Mouse (Mus musculus) hindbrain, postnatal 0 days (tissue): ENCODE data around the gene Clint1. TPM values are rescaled to one million over a fixed set of nuclear protein-coding genes. Genes with fewer than 3 reads are reported as not detected.
A peak's percentile ranks its signal among the peaks of the same experiment; 100 is the strongest.

Experiments used
- ATAC-seq: fragments of 200-750 bp; cut with Nextera tagmentation; 2 replicates; pipeline ENCODE4 v1.8.0; 2017; ENCODE audit warnings: mild to moderate bottlenecking, moderate TSS enrichment, moderate library complexity
- DNase-seq: peaks from one replicate; pipeline ENCODE4 v3.0.0-alpha.2; 2015; ENCODE audit warnings: low spot score
- H3K27ac ChIP-seq: fragments of 300-500 bp; sonication (generic); 2 replicates; pipeline ENCODE4 v1.5.1; 2014; ENCODE audit warnings: mild to moderate bottlenecking
- H3K27me3 ChIP-seq: fragments of 300-500 bp; sonication (generic); 2 replicates; pipeline ENCODE4 v1.6.1; 2014; ENCODE audit warnings: low read length, mixed read lengths; ENCODE audit not compliant: insufficient read depth
- H3K36me3 ChIP-seq: fragments of 300-500 bp; sonication (generic); 2 replicates; pipeline ENCODE4 v1.6.1; 2014; ENCODE audit warnings: low read length, mixed read lengths; ENCODE audit not compliant: insufficient read depth
- H3K4me1 ChIP-seq: fragments of 300-500 bp; sonication (generic); 2 replicates; pipeline ENCODE4 v1.6.1; 2014; ENCODE audit warnings: antibody characterized with exemption, low read length, mixed read lengths; ENCODE audit not compliant: insufficient read depth
- H3K4me2 ChIP-seq: fragments of 300-500 bp; sonication (generic); 2 replicates; pipeline ENCODE4 v1.6.1; 2014; ENCODE audit warnings: low read depth, mild to moderate bottlenecking, low read length, moderate library complexity, mixed read lengths
- H3K4me3 ChIP-seq: fragments of 300-500 bp; sonication (generic); 2 replicates; pipeline ENCODE4 v1.5.1; 2014; ENCODE audit warnings: low read length
- H3K9ac ChIP-seq: fragments of 300-500 bp; sonication (generic); replicated peaks from 2 replicates; pipeline ENCODE4 v1.6.1; 2014; ENCODE audit warnings: mild to moderate bottlenecking, low read length, moderate library complexity, mixed read lengths
- H3K9me3 ChIP-seq: fragments of 300-500 bp; sonication (generic); 2 replicates; pipeline ENCODE4 v1.6.1; 2016; ENCODE audit warnings: low read length, mixed read lengths
- CTCF ChIP-seq: IDR thresholded peaks from 2 replicates; pipeline ENCODE4 v1.5.1; 2016; ENCODE audit warnings: antibody characterized with exemption, control low read depth, low read depth
- WGBS: fragments of 180-500 bp; shearing (Covaris S2); extraction: QIAGEN DNeasy Blood & Tissue Kit; methylation state at CpG from one replicate; pipeline ENCODE4 v1.1.7; 2014; 5-methylcytosine and 5-hydroxymethylcytosine counted together
- polyA plus RNA-seq: library from polyadenylated mRNA; unstranded; fragments of >200 nt; fragmentation: Nextera tagmentation; extraction: Ambion mirVana; gene quantifications from 2 replicates; pipeline ENCODE4 v1.2.1, GENCODE M21; 2015
- total RNA-seq: library from RNA; depleted of rRNA; stranded (reverse); fragments of >200 nt; gene quantifications from 2 replicates; pipeline ENCODE4 v1.2.3, GENCODE M21; 2014

Clint1 gene
- total and polyA plus RNA-seq, 2 experiments from 2014 or later = 30.4 to 31.0 TPM

GRCm38 (mm10) chr11:45881026-45881682 lies 29.3 kb downstream of the Clint1 start:
- peak; percentile 70; the same call in 1 of the 2 replicates for ATAC-seq
- Histone ChIP-seq H3K36me3 (peaks cover 5% of the 10 kb centered on the region; the same call in 1 of the 2 replicates), H3K4me2 (peak overlapping the region; percentile 11), H3K4me3 (no peak overlapping the region), H3K27ac (no peak overlapping the region), H3K27me3 (no peaks in the 10 kb centered on the region), H3K9me3 (no peaks in the 10 kb centered on the region), H3K9ac (no peak overlapping the region), H3K4me1 (no peaks in the 10 kb centered on the region)
- peak; percentile 85 for DNase-seq
- peak; percentile 64 for TF ChIP-seq CTCF
- 30% methylated on average over 6 of the region's 6 CpGs for WGBS

- H3K4me3 ChIP-seq = no peak overlapping the region
- H3K36me3 ChIP-seq = peaks cover 9% of the 10 kb centered on the region; the same call in 1 of the 2 replicates
- H3K4me2 ChIP-seq = no peak overlapping the region
- ATAC-seq (no peak), DNase-seq (peak; percentile 53)
- no peaks in the 10 kb centered on the region for H3K9me3 ChIP-seq
- no peaks in the 10 kb centered on the region for H3K4me1 ChIP-seq
- 0 out of 2 replicates have a peak overlapping the region, but pooled peaks have one; percentile 20 for H3K27ac ChIP-seq
- no peak for TF ChIP-seq CTCF
- no peaks in the 10 kb centered on the region for H3K27me3 ChIP-seq
- WGBS = 26% methylated on average over 5 of the region's 5 CpGs
- no peak overlapping the region for H3K9ac ChIP-seq
Observed at GRCm38 (mm10) chr11:45881683-45882068, 29.8 kb downstream of the Clint1 start.

GRCm38 (mm10) chr11:45883270-45883931 lies 31.6 kb downstream of the Clint1 start:
- Histone ChIP-seq H3K27ac (no peak overlapping the region), H3K4me2 (no peak overlapping the region), H3K4me1 (no peaks in the 10 kb centered on the region), H3K36me3 (peaks cover 13% of the 10 kb centered on the region; the same call in 1 of the 2 replicates), H3K4me3 (no peak overlapping the region), H3K9me3 (no peaks in the 10 kb centered on the region), H3K9ac (no peak overlapping the region), H3K27me3 (no peaks in the 10 kb centered on the region)
- no peak for TF ChIP-seq CTCF
- 50% methylated on average over 8 of the region's 8 CpGs for WGBS
- DNase-seq (no peak), ATAC-seq (no peak)

- Histone ChIP-seq H3K4me3 (no peak overlapping the region), H3K27ac (no peak overlapping the region), H3K4me2 (no peak overlapping the region), H3K9ac (no peak overlapping the region), H3K36me3 (peaks cover 17% of the 10 kb centered on the region; the same call in 1 of the 2 replicates), H3K27me3 (no peaks in the 10 kb centered on the region), H3K9me3 (no peaks in the 10 kb centered on the region), H3K4me1 (no peaks in the 10 kb centered on the region)
- peak; percentile 77 for TF ChIP-seq CTCF
- no peak for ATAC-seq
- WGBS = 53% methylated on average over 4 of the region's 4 CpGs
- peak; percentile 80 for DNase-seq
Observed at GRCm38 (mm10) chr11:45884029-45884428, 32.2 kb downstream of the Clint1 start.

- 69% methylated on average over 5 of the region's 5 CpGs for WGBS
- no peak for TF ChIP-seq CTCF
- no peak overlapping the region for H3K27ac ChIP-seq
Observed at GRCm38 (mm10) chr11:45885606-45886230, 33.9 kb downstream of the Clint1 start.

GRCm38 (mm10) chr11:45886596-45886995 lies 34.7 kb downstream of the Clint1 start:
- H3K36me3 ChIP-seq = peaks cover 23% of the 10 kb centered on the region; the same call in 1 of the 2 replicates
- H3K27me3 ChIP-seq = no peaks in the 10 kb centered on the region
- H3K9ac ChIP-seq = no peak overlapping the region
- 44% methylated on average over 5 of the region's 5 CpGs for WGBS
- no peaks in the 10 kb centered on the region for H3K4me1 ChIP-seq
- H3K27ac ChIP-seq = no peak overlapping the region
- no peak overlapping the region for H3K4me3 ChIP-seq
- no peak overlapping the region for H3K4me2 ChIP-seq
- no peak for TF ChIP-seq CTCF
- no peak for DNase-seq
- 0 out of 2 replicates have a peak, but pooled peaks have one; percentile 24 for ATAC-seq
- no peaks in the 10 kb centered on the region for H3K9me3 ChIP-seq

More at GRCm38 (mm10) chr11:45885606-45886230, 33.9 kb downstream of the Clint1 start:
- Histone ChIP-seq H3K36me3 (peaks cover 17% of the 10 kb centered on the region; the same call in 1 of the 2 replicates), H3K9ac (no peak overlapping the region), H3K9me3 (no peaks in the 10 kb centered on the region), H3K4me1 (no peaks in the 10 kb centered on the region), H3K4me3 (no peak overlapping the region), H3K27me3 (no peaks in the 10 kb centered on the region), H3K4me2 (no peak overlapping the region)
- ATAC-seq = no peak
- DNase-seq = no peak
